Mouse (Mus musculus) hindbrain, embryonic 14.5 days (tissue): ENCODE data around the gene Mtif2. TPM values are rescaled to one million over a fixed set of nuclear protein-coding genes. Genes with fewer than 3 reads are reported as not detected.

Experiments
- ATAC-seq: fragments of 200-750 bp; cut with Nextera tagmentation; 2 replicates; pipeline ENCODE4 v1.8.0; 2017; ENCODE audit warnings: moderate number of reproducible peaks, mild to moderate bottlenecking, moderate TSS enrichment, moderate library complexity; ENCODE audit not compliant: low FRiP score
- DNase-seq: peaks from one replicate; pipeline ENCODE4 v3.0.0-alpha.2; 2015; ENCODE audit warnings: low spot score
- H3K27ac ChIP-seq: fragments of 300-500 bp; sonication (generic); 2 replicates; pipeline ENCODE4 v1.5.1; 2014; ENCODE audit warnings: mild to moderate bottlenecking, moderate library complexity
- H3K27me3 ChIP-seq: fragments of 300-500 bp; sonication (generic); 2 replicates; pipeline ENCODE4 v1.6.1; 2014; ENCODE audit warnings: mild to moderate bottlenecking, low read length, mixed read lengths; ENCODE audit not compliant: control insufficient read depth, insufficient read depth
- H3K36me3 ChIP-seq: fragments of 300-500 bp; sonication (generic); replicated peaks from 2 replicates; pipeline ENCODE4 v1.6.1; 2014; ENCODE audit not compliant: control insufficient read depth, insufficient read depth
- H3K4me1 ChIP-seq: fragments of 300-500 bp; sonication (generic); replicated peaks from 2 replicates; pipeline ENCODE4 v1.6.1; 2014; ENCODE audit warnings: antibody characterized with exemption, low read length, mixed read lengths; ENCODE audit not compliant: control insufficient read depth, insufficient read depth
- H3K4me2 ChIP-seq: fragments of 300-500 bp; sonication (generic); replicated peaks from 2 replicates; pipeline ENCODE4 v1.6.1; 2014; ENCODE audit warnings: mild to moderate bottlenecking, moderate library complexity
- H3K4me3 ChIP-seq: fragments of 300-500 bp; sonication (generic); replicated peaks from 2 replicates; pipeline ENCODE4 v1.5.1; 2014; ENCODE audit warnings: mild to moderate bottlenecking, low read length
- H3K9ac ChIP-seq: fragments of 300-500 bp; sonication (generic); 2 replicates; pipeline ENCODE4 v1.6.1; 2014
- H3K9me3 ChIP-seq: fragments of 300-500 bp; sonication (generic); 2 replicates; pipeline ENCODE4 v1.6.1; 2016; ENCODE audit warnings: low read length; ENCODE audit not compliant: control insufficient read depth
- whole genome bisulfite sequencing: fragments of 180-500 bp; shearing (Covaris S2); extraction: QIAGEN DNeasy Blood & Tissue Kit; methylation state at CpG from one replicate; pipeline ENCODE4 v1.1.7; 2014; 5-methylcytosine and 5-hydroxymethylcytosine counted together
- polyA plus RNA-seq: library from polyadenylated mRNA; unstranded; fragments of >200 nt; fragmentation: Nextera tagmentation; extraction: Ambion mirVana; gene quantifications from 2 replicates; pipeline ENCODE4 v1.2.1, GENCODE M21; 2014

Mtif2 gene
- polyA plus RNA-seq, 1 experiment from 2014 or later: 35.2 TPM

- WGBS: 27% methylated on average over 23 of the region's 23 CpGs
- Histone ChIP-seq H3K27me3 (no peaks in the 10 kb centered on the region), H3K4me2 (peak overlapping the region; percentile 88), H3K9ac (peak overlapping the region; percentile 92), H3K36me3 (peaks cover 31% of the 10 kb centered on the region), H3K4me1 (peaks cover 16% of the 10 kb centered on the region), H3K9me3 (no peaks in the 10 kb centered on the region), H3K4me3 (peak overlapping the region; percentile 76), H3K27ac (peak overlapping the region; percentile 88)
- no peak for ATAC-seq
- DNase-seq: no peak
Measured at GRCm38 (mm10) chr11:29548504-29549424, 22.6 kb downstream of the Mtif2 start.

DNA sequence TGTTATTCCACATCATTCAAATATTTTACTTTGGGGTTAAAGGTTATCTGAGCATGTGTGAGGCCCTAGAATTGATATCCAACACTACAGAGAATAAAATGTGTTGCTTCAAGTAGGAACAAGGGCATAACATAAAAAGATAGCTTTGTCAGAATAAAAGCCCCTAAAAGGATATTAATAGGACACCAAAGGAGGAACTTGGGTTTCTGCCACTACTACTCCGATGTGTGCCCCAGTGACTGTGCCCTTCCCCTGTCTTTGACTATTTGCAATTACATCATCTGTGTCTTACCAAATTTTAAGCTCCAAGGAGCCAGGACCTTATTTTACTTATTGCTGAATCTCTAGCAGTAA, 23.2 kb downstream of the Mtif2 start:
- Histone ChIP-seq H3K4me2 (no peak overlapping the region), H3K4me1 (peaks cover 16% of the 10 kb centered on the region), H3K27me3 (no peaks in the 10 kb centered on the region), H3K9me3 (no peaks in the 10 kb centered on the region), H3K36me3 (peaks cover 24% of the 10 kb centered on the region), H3K9ac (no peak overlapping the region), H3K4me3 (no peak overlapping the region), H3K27ac (no peak overlapping the region)
- ATAC-seq (no peak), DNase-seq (no peak)
- WGBS: 96% methylated on average over 1 of the region's 1 CpGs

DNA sequence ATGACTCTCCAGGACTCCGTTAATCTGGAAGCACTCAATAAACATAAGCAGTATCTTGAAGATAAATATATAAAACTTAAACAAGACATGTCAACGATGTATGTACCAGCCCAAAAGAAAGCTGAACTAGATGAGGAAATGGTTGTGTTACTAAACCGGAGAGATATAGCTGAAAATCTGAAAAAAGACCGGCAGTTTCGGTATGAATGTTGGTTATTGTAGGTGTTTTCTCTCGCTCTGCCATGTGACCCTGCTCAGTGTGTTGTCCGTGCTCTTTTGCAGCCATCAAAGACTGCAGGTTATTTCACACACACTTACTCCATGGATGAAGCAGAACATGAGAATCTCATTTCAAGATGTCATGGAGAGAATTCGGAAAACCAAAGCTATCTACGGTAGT, 34.2 kb downstream of the Mtif2 start:
- no peak overlapping the region for H3K27ac ChIP-seq
- H3K4me1 ChIP-seq: no peaks in the 10 kb centered on the region
- no peak for DNase-seq
- WGBS: 88% methylated on average over 9 of the region's 9 CpGs
- H3K36me3 ChIP-seq: no peaks in the 10 kb centered on the region
- no peak for ATAC-seq
- H3K4me3 ChIP-seq: no peak overlapping the region
- H3K27me3 ChIP-seq: no peaks in the 10 kb centered on the region
- H3K4me2 ChIP-seq: no peak overlapping the region
- no peaks in the 10 kb centered on the region for H3K9me3 ChIP-seq
- H3K9ac ChIP-seq: no peak overlapping the region

DNA sequence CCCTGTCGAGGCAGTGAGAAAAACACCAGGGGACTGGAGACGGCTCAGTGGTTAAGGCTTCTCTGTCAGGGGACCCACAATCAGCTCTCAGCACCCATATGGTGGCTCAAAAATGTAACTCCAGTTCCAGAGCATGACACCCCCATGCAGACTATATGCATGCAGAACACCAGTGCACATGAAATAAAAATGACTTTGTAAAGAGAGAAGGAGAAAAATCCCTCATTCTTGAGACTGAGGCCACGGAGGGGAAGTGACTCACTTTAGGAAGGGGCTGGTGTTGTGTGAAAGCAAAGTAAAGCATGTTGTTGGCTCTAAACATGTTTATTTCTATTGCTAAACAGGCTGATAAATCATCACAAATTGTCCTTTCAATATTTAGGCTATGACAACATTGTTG, 34.8 kb downstream of the Mtif2 start:
- Histone ChIP-seq H3K4me1 (no peaks in the 10 kb centered on the region), H3K36me3 (no peaks in the 10 kb centered on the region), H3K9ac (no peak overlapping the region), H3K4me2 (no peak overlapping the region), H3K27me3 (no peaks in the 10 kb centered on the region), H3K4me3 (no peak overlapping the region), H3K27ac (no peak overlapping the region), H3K9me3 (no peaks in the 10 kb centered on the region)
- ATAC-seq (no peak), DNase-seq (no peak)
- 91% methylated on average over 3 of the region's 3 CpGs for WGBS

DNA sequence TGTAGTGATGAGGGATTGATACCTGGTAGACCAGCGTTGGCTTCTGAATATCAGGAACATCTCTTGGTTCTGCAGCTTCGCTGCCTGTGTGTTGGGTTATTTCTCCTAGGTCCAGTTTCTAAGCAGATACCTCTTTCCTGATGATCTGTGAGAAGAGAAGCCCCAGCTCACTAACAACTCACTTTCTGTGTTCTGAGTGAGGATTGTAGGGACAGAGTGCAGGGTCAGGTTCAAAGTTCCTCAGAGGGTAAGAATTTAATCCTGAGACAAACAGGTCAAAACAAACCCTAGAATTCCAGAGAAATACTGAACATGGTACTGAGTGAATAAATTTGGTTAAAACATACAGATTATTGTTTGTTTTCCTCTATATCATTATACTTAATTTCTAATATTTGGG, 37.2 kb downstream of the Mtif2 start:
- no peaks in the 10 kb centered on the region for H3K36me3 ChIP-seq
- no peaks in the 10 kb centered on the region for H3K4me1 ChIP-seq
- 87% methylated on average over 2 of the region's 2 CpGs for WGBS
- H3K4me2 ChIP-seq: no peak overlapping the region
- DNase-seq (no peak), ATAC-seq (no peak)
- H3K27me3 ChIP-seq: no peaks in the 10 kb centered on the region
- H3K27ac ChIP-seq: no peak overlapping the region
- no peaks in the 10 kb centered on the region for H3K9me3 ChIP-seq
- no peak overlapping the region for H3K9ac ChIP-seq
- no peak overlapping the region for H3K4me3 ChIP-seq

DNA sequence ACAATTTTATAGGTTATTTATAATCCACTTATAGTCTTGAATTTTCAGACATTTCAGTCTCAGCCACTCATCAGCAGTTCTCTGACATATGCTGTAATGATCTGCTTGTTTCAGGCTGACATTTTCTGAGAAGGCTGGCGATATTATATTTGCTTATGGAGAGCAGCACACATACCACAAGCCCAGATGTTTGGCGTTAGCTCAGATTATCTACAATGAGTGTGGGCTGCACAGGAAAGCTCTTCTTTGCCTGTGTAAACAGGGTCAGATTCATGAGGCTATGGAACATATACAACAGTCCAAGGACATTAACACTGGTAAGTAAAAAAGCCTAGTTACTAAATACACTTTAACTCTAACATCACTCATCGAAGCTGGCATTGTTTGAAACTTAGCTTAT, 45.3 kb downstream of the Mtif2 start:
- Histone ChIP-seq H3K4me2 (no peak overlapping the region), H3K27me3 (no peaks in the 10 kb centered on the region), H3K36me3 (no peaks in the 10 kb centered on the region), H3K4me1 (no peaks in the 10 kb centered on the region), H3K27ac (no peak overlapping the region), H3K9me3 (no peaks in the 10 kb centered on the region), H3K4me3 (no peak overlapping the region), H3K9ac (no peak overlapping the region)
- 85% methylated on average over 3 of the region's 3 CpGs for WGBS
- ATAC-seq (no peak), DNase-seq (no peak)

GRCm38 (mm10) chr11:29572656-29573055, 46.4 kb downstream of the Mtif2 start:
- Histone ChIP-seq H3K4me2 (no peak overlapping the region), H3K4me3 (no peak overlapping the region), H3K9ac (no peak overlapping the region), H3K27ac (no peak overlapping the region), H3K27me3 (no peaks in the 10 kb centered on the region), H3K36me3 (no peaks in the 10 kb centered on the region), H3K9me3 (no peaks in the 10 kb centered on the region), H3K4me1 (no peaks in the 10 kb centered on the region)
- no peak for DNase-seq
- 81% methylated on average over 2 of the region's 2 CpGs for WGBS
- ATAC-seq: no peak

- Histone ChIP-seq H3K27ac (no peak overlapping the region), H3K4me3 (no peak overlapping the region), H3K27me3 (no peaks in the 10 kb centered on the region), H3K36me3 (no peaks in the 10 kb centered on the region), H3K9ac (no peak overlapping the region), H3K4me2 (no peak overlapping the region), H3K4me1 (no peaks in the 10 kb centered on the region), H3K9me3 (0 out of 2 replicates have a peak, but pooled peaks cover 2% of the 10 kb centered on the region)
- DNase-seq: no peak
- no peak for ATAC-seq
Measured at GRCm38 (mm10) chr11:29579610-29580009, 53.4 kb downstream of the Mtif2 start.
